Mouse (Mus musculus) cortical plate, adult 2 months (tissue): ENCODE results near the gene Uvrag.

ENCODE experiments used
- CTCF ChIP-seq: fragments of 200-500 bp; IDR thresholded peaks from 2 replicates; pipeline ENCODE4 v1.5.1; 2011; ENCODE audit warnings: mild to moderate bottlenecking, control low read depth, low read length; ENCODE audit not compliant: insufficient read depth; ENCODE audit errors: extremely low read depth
- POLR2A ChIP-seq: fragments of 200-500 bp; IDR thresholded peaks from 2 replicates; pipeline ENCODE4 v1.6.1; 2011; ENCODE audit warnings: mild to moderate bottlenecking, low read length, control low read depth; ENCODE audit not compliant: insufficient read depth; ENCODE audit errors: extremely low read depth

GRCm38 (mm10) chr7:99106714-99107270 is 34.1 kb downstream of the Uvrag start:
- TF ChIP-seq CTCF = no peak
- TF ChIP-seq POLR2A = no peak
